Mouse (Mus musculus): ENCODE measurements around the gene Hes6. TPM values are rescaled to one million over a fixed set of nuclear protein-coding genes. Genes with fewer than 3 reads are reported as not detected.
A peak's percentile ranks its signal among the peaks of the same experiment; 100 is the strongest.

Gene Hes6
- total RNA-seq, 2 experiments from 2014 or later, result 14.1 to 15.2 TPM

GRCm38 (mm10) chr1:91441855-91442254, 28.0 kb upstream of the Hes6 start:
- no peak for DNase-seq

DNA sequence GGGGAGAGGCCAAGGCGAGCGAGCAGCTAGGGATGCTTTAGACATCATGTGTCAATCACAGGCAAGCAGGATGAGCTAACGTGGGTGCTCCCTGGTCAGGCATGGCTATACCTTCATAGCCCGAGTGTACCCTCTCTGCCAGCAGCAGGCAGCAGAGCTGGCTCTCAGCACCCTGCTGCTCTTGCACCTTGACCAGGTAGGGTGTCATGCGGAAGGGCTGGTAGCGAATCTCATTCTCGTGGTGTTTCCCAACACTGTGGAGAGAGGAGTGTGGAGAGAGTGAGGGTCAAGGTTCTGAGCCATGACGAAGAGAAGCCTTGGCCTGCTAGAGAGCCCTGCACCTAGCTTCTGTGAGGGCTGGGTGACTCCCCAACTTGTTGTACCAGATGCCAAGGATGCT, 25.9 kb upstream of the Hes6 start:
- DNase-seq, result no peak

DNA sequence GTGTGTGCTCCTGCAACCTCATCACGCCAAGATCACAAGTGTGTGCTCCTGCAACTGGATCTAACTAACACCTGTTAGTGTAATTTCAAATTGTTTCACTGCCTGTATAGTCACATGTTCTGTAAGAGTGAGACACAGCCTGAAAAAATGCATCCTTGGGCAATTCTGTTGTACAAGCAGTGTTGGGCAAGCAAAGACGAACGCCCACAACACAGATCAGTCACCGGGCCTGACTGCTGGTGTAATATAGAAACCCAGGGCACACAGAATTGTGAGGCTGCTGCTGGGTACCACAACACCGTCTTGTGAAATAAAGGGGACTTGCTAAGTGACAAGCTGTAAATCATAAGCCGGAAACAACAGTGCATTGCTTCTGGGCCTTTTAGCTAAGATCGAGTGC, 23.7 kb upstream of the Hes6 start:
- DNase-seq, result no peak

DNA sequence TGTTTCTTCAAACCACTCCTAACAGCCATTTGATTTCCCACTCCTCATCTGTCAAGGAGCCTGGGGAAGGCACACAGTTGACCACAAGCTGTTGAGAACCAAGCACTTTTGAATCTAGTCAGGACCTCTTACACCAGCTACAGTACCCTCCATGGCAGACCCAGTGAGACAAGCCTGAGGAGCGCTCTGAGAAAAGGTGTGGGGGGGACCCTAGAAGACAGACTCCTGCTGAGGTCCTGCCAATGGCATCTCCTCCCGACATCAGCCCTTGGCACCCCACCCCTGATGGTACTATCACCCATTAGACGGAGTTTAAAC, 23.2 kb upstream of the Hes6 start:
- DNase-seq, result no peak

DNA sequence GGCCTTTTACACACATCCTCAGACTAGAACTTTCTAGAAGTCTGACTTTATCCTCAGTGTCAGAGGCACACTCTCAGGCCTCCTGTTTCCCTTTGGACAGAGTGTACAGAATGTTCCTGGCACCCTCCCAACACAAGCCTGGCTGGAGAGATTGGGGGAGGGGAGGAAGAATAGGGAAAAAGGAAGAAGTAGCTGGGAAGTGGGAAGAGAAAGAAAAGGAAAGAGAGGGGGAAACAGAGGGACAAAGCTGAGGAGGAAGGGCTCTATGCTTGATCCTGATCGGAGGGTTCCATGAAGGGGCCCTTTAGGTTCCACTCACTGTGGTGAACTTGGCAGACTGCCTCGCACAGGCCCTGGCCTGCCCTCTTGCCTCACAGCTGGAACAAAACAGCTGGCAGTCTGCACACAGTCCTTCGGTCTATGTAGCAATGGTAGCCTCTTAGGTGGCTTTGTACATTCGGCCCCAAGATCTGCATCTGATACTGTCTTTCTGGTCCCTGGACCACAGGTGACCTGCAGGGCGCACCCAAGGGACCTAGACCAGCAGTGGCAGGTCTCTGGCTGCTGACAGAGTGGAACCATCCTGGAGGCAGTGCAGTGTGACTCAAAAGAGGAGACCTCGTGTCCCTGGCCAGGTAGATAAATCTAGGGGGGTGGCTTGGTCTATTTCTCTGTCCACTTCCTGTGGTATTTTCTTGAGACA, 22.7 kb upstream of the Hes6 start:
- DNase-seq, result no peak

GRCm38 (mm10) chr1:91435606-91436130, 21.8 kb upstream of the Hes6 start:
- no peak for DNase-seq

- DNase-seq, result no peak
Measured at GRCm38 (mm10) chr1:91434905-91435304, 21.1 kb upstream of the Hes6 start.

- no peak for DNase-seq
Measured at GRCm38 (mm10) chr1:91430761-91431160, 16.9 kb upstream of the Hes6 start.

GRCm38 (mm10) chr1:91429212-91429611, 15.4 kb upstream of the Hes6 start:
- DNase-seq, result no peak

GRCm38 (mm10) chr1:91428614-91429013, 14.8 kb upstream of the Hes6 start:
- DNase-seq, result peak; percentile 67 to 79

DNA sequence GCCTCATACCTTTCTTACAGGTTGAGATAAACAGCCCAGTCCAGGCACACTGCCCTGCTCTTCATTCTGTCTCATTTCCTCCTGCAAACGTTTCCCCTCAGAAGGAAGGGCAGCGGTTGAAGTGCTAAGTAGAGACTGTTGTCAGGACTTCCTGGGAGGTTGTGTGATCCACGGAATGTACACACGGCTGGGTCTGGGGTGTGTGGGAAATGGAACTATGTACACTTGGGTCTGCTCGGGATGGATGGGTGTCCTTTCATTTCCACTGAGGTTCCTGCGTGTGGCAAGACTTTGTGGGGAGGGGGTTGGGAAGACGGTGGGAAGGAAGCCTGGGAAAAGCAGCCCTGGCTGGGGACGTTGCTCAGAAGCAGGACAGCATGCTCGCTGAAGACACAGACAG, 12.6 kb upstream of the Hes6 start:
- DNase-seq, result no peak

DNA sequence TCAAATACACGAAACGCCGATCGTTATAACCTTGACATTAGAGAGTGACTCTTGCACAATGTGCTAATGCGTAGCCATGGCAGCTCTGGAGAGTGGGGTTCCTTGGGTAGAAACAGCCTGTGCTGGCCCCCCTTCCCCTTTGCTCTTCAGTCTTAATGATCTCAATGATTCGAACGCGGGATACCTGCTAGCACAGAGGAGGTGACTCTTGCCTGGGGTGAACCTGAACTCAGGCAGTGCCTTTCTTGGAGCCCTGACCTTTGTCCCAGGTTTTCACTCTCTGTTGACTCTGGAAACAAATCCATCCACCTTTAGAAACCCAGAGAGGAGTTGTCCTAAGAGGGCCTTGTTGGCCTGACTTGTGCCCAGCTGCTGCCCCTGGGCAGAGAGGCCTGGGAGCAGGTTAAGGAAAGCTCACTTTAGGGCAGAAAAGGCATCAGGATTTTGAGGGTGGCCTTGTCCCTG, 6.8 kb upstream of the Hes6 start:
- DNase-seq, result no peak

DNA sequence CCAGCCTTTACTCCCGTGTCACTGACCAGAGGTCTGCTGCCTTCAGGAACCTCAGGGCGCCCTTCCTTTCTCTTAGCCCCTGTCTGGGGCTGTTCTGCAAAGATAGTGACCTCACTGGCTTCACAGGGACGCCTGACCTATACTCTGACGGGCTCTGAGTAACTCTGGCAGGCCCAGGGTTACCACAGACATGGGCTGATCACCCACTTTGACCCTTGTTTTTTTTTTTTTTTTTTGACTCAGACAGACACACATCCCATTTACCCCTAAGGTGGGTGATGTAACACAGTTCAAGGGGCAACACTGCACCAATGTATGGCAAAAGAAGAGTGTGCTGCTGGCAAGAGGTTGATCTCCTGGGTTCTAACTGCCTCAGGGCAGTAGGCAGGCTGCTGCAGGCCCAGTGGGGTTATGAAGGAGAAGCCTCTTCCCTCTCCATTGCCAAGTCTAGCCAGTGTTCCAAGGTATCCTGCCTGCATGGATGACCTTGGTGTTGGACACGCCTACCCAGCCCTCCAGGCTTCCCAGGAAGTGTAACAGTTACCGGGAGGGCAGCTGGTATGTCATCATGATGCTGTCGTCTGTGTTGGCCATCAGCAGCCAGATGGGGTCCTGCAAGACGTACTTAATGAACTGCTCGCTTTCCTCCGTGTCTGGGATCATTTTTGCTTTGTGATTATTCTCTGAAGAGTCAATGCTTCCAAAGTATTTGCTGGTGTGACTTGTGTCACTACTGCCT, 6.2 kb upstream of the Hes6 start:
- DNase-seq, result no peak

DNA sequence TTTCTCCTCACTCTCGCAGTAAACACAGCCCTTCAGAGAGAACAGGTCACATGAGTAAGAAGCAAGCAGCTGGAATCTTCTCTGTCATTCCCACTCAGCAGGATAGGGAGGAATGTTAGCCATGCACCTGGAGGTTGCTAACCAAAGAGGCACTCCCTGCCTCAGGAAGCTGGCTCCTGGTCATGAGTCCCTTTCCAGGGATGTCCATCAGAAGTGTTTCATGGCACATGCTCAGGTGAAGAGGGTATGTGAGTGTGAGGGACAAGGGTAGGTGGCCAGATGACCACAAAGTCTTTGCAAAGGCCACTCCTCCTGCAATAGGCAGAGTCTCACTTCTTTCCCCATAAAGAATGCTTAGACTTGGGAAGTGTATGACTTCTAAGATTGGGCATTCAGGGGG, 4.2 kb upstream of the Hes6 start:
- no peak for DNase-seq

GRCm38 (mm10) chr1:91415311-91415710, 1.5 kb upstream of the Hes6 start:
- no peak for DNase-seq

DNA sequence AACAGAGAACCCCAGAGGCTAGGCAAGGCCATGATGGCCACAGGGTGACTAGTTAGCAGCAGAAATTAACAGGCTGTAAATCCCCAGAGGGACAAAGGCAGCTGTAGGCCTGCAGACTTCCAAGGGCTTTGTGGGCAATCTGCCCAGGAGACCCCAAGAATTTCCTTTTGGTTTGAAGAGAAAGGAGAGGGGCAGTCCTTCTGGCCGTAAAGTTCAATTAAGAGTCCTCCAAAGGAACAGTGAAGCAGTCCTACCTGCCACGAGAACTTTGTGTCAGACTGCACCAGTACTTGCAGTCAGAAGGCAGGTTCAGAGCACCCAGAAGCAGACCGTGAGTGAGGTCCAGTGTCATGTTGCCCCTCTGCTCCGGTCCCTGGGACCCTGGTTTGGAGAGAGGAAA, 1.1 kb upstream of the Hes6 start:
- DNase-seq, result no peak

GRCm38 (mm10) chr1:91413536-91413897, 321 bp downstream of the Hes6 start:
- no peak for DNase-seq

DNA sequence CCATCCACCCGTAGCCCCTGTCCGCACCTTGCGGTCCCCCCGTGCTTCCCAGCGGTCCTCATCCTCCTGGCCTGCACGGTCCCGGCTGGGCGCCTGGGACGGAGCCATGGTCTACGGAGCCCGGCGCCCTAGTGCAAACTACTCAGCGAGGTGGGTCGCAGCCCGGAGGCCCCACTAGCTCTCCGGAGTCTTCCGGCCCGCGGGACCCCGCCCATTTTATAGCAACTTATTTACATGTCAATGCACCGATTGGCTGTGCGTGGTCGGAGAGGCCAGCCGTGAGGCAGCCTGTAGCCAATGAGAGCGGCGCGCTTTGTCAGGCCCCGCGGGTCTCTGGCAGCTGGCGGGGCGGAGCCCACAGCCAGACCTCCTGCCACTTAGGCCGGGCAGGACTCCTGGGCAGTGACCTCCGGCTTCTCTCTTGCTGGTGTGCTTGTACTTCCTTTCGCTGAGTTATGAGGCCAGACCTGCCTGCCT, 770 bp downstream of the Hes6 start:
- DNase-seq, result peak; percentile 88 to 89

- no peak for DNase-seq
Measured at GRCm38 (mm10) chr1:91412286-91413029, 1.4 kb downstream of the Hes6 start.

- no peak for DNase-seq
Measured at GRCm38 (mm10) chr1:91411631-91412285, 2.1 kb downstream of the Hes6 start.

DNA sequence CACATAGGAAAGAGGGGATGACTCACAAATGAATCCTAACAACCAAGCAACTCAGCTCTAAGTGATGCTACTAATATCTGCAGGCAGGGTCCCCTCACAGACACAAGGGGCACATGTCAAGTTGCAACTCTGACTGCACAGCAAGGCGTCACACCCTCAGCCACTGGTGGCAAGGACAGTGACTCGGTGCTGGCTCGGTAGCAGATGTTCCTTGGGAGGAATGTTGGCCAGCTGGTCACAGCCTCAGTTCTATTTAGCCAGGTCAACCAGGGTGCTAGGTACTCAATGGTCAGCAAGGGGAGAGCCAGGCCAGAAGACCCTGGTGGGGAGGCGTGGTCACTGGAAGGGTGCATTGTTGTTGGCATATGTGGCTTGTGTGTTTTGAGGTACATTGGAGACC, 6.0 kb downstream of the Hes6 start:
- no peak for DNase-seq

GRCm38 (mm10) chr1:91405406-91406169, 8.2 kb downstream of the Hes6 start:
- no peak for DNase-seq

Data from layer of hippocampus, postnatal 36 days (tissue).